Mouse (Mus musculus) lung, postnatal 0 days (tissue): Measurements from ENCODE around the gene Nthl1. TPM values are rescaled to one million over a fixed set of nuclear protein-coding genes. Genes with fewer than 3 reads are reported as not detected.
"Not testable (repeated sequence)": the region's sequence is repeated elsewhere in the genome, so short reads cannot be mapped to it uniquely, and the experiment has no call there.

Source experiments
- ATAC-seq: fragments of 200-750 bp; cut with Nextera tagmentation; 2 replicates; pipeline ENCODE4 v1.8.0; 2017; ENCODE audit warnings: moderate library complexity
- DNase-seq: peaks from one replicate; pipeline ENCODE4 v3.0.0-alpha.2; 2016; ENCODE audit warnings: low spot score
- H3K27ac ChIP-seq: fragments of 300-500 bp; sonication (generic); 2 replicates; pipeline ENCODE4 v1.5.1; 2014; ENCODE audit warnings: antibody characterized with exemption, mild to moderate bottlenecking, low read length, mixed read lengths
- H3K27me3 ChIP-seq: fragments of 300-500 bp; sonication (generic); replicated peaks from 2 replicates; pipeline ENCODE4 v1.6.1; 2014; ENCODE audit warnings: low read length, mixed read lengths; ENCODE audit not compliant: insufficient read depth
- H3K36me3 ChIP-seq: fragments of 300-500 bp; sonication (generic); 2 replicates; pipeline ENCODE4 v1.6.1; 2014; ENCODE audit warnings: low read length, mixed read lengths; ENCODE audit not compliant: insufficient read depth
- H3K4me1 ChIP-seq: fragments of 300-500 bp; sonication (generic); 2 replicates; pipeline ENCODE4 v1.6.1; 2014; ENCODE audit warnings: antibody characterized with exemption, low read depth, low read length, mixed read lengths; ENCODE audit not compliant: insufficient read depth
- H3K4me2 ChIP-seq: fragments of 300-500 bp; sonication (generic); replicated peaks from 2 replicates; pipeline ENCODE4 v1.6.1; 2014; ENCODE audit warnings: low read depth, mild to moderate bottlenecking, low read length, moderate library complexity, mixed read lengths
- H3K4me3 ChIP-seq: fragments of 300-500 bp; sonication (generic); 2 replicates; pipeline ENCODE4 v1.5.1; 2014; ENCODE audit warnings: low read depth, low read length
- H3K9ac ChIP-seq: fragments of 300-500 bp; sonication (generic); replicated peaks from 2 replicates; pipeline ENCODE4 v1.6.1; 2014; ENCODE audit warnings: low read depth, mild to moderate bottlenecking
- H3K9me3 ChIP-seq: fragments of 300-500 bp; sonication (generic); 2 replicates; pipeline ENCODE4 v1.6.1; 2016; ENCODE audit warnings: low read length, mixed read lengths
- CTCF ChIP-seq: IDR thresholded peaks from 2 replicates; pipeline ENCODE4 v1.5.1; 2016; ENCODE audit warnings: antibody characterized with exemption, mild to moderate bottlenecking
- EP300 ChIP-seq: IDR thresholded peaks from 2 replicates; pipeline ENCODE4 v1.6.1; 2016; ENCODE audit warnings: antibody characterized with exemption, mild to moderate bottlenecking, control low read depth
- WGBS: fragments of 180-500 bp; shearing (Covaris S2); extraction: QIAGEN DNeasy Blood & Tissue Kit; methylation state at CpG from one replicate; pipeline ENCODE4 v1.1.7; 2014; 5-methylcytosine and 5-hydroxymethylcytosine counted together
- polyA plus RNA-seq: library from polyadenylated mRNA; unstranded; fragments of >200 nt; fragmentation: Nextera tagmentation; extraction: Ambion mirVana; gene quantifications from 2 replicates; pipeline ENCODE4 v1.2.1, GENCODE M21; 2015

Gene Nthl1
- polyA plus RNA-seq, 1 experiment from 2014 or later = 13.8 TPM

- Histone ChIP-seq H3K9ac (no peak overlapping the region), H3K36me3 (no peaks in the 10 kb centered on the region), H3K4me2 (no peak overlapping the region), H3K27me3 (no peaks in the 10 kb centered on the region), H3K4me3 (no peak overlapping the region), H3K4me1 (peaks cover 17% of the 10 kb centered on the region; the same call in 1 of the 2 replicates), H3K9me3 (no peaks in the 10 kb centered on the region), H3K27ac (no peak overlapping the region)
- TF ChIP-seq CTCF (peak; percentile 88), EP300 (no peak)
- 23% methylated on average over 6 of the region's 6 CpGs for WGBS
- ATAC-seq = peak; percentile 39
- DNase-seq = peak; percentile 93
These were observed 34.9 kb downstream of the Nthl1 start for GRCm38 (mm10) chr17:24667416-24667815.

- 0 out of 2 replicates have a peak overlapping the region, but pooled peaks have one; percentile 8 for H3K9ac ChIP-seq
- not testable (repeated sequence) for ATAC-seq, H3K9me3 ChIP-seq, H3K36me3 ChIP-seq, DNase-seq, H3K27me3 ChIP-seq
- H3K27ac ChIP-seq = peak overlapping the region; percentile 64
- peaks cover 17% of the 10 kb centered on the region; the same call in 1 of the 2 replicates for H3K4me1 ChIP-seq
- WGBS = 7% methylated on average over 15 of the region's 15 CpGs
- peak overlapping the region; percentile 80 for H3K4me2 ChIP-seq
- peak overlapping the region; percentile 78 for H3K4me3 ChIP-seq
These were observed 36.7 kb downstream of the Nthl1 start for GRCm38 (mm10) chr17:24669214-24669544.

GRCm38 (mm10) chr17:24669545-24670245 lies 37.2 kb downstream of the Nthl1 start, which contains the start of gene Zfp598:
Gene Zfp598, plus strand, starts transcription at chr17:24669687.
- Histone ChIP-seq H3K27me3 (no peaks in the 10 kb centered on the region), H3K36me3 (no peaks in the 10 kb centered on the region), H3K4me3 (peak within 1 kb of the TSS; percentile 78), H3K9ac (peak within 1 kb of the TSS; percentile 87), H3K4me1 (peaks cover 17% of the 10 kb centered on the region; the same call in 1 of the 2 replicates), H3K9me3 (no peaks in the 10 kb centered on the region), H3K27ac (peak within 1 kb of the TSS; percentile 73), H3K4me2 (peak within 1 kb of the TSS; percentile 80)
- no peak for TF ChIP-seq EP300
- TF ChIP-seq CTCF = peak; percentile 40
- WGBS = 3% methylated on average over 71 of the region's 80 CpGs
- ATAC-seq (peak; percentile 98), DNase-seq (peak; percentile 97)

GRCm38 (mm10) chr17:24670246-24670844 lies 37.9 kb downstream of the Nthl1 start:
- Histone ChIP-seq H3K27ac (peak overlapping the region; percentile 73), H3K9me3 (no peaks in the 10 kb centered on the region), H3K4me3 (peak overlapping the region; percentile 78), H3K27me3 (no peaks in the 10 kb centered on the region), H3K4me1 (peaks cover 17% of the 10 kb centered on the region; the same call in 1 of the 2 replicates), H3K36me3 (no peaks in the 10 kb centered on the region), H3K4me2 (peak overlapping the region; percentile 80), H3K9ac (peak overlapping the region; percentile 87)
- DNase-seq (no peak), ATAC-seq (no peak)
- TF ChIP-seq CTCF = no peak
- no peak for TF ChIP-seq EP300
- 1% methylated on average over 8 of the region's 8 CpGs for WGBS

GRCm38 (mm10) chr17:24671346-24671745 lies 38.9 kb downstream of the Nthl1 start:
- TF ChIP-seq CTCF (no peak), EP300 (no peak)
- Histone ChIP-seq H3K27ac (no peak overlapping the region), H3K36me3 (no peaks in the 10 kb centered on the region), H3K9ac (no peak overlapping the region), H3K4me3 (no peak overlapping the region), H3K27me3 (no peaks in the 10 kb centered on the region), H3K4me2 (peak overlapping the region; percentile 80; the same call in 1 of the 2 replicates), H3K4me1 (peaks cover 17% of the 10 kb centered on the region; the same call in 1 of the 2 replicates), H3K9me3 (no peaks in the 10 kb centered on the region)
- no peak for DNase-seq
- no peak for ATAC-seq
- WGBS = 54% methylated on average over 5 of the region's 5 CpGs

GRCm38 (mm10) chr17:24672141-24672540 lies 39.7 kb downstream of the Nthl1 start:
- Histone ChIP-seq H3K4me1 (peaks cover 17% of the 10 kb centered on the region; the same call in 1 of the 2 replicates), H3K27ac (no peak overlapping the region), H3K9me3 (no peaks in the 10 kb centered on the region), H3K9ac (no peak overlapping the region), H3K4me3 (no peak overlapping the region), H3K4me2 (0 out of 2 replicates have a peak overlapping the region, but pooled peaks have one; percentile 14), H3K27me3 (no peaks in the 10 kb centered on the region), H3K36me3 (no peaks in the 10 kb centered on the region)
- no peak for TF ChIP-seq CTCF
- DNase-seq (peak; percentile 91), ATAC-seq (peak; percentile 32)
- WGBS = 5% methylated on average over 5 of the region's 5 CpGs
